Mouse (Mus musculus) megakaryocyte, adult 5-6 weeks (primary cell): ENCODE measurements around the gene Gm2663. TPM values are rescaled to one million over a fixed set of nuclear protein-coding genes. Genes with fewer than 3 reads are reported as not detected.
A peak's percentile ranks its signal among the peaks of the same experiment; 100 is the strongest.
"Not testable (repeated sequence)": the region's sequence is repeated elsewhere in the genome, so short reads cannot be mapped to it uniquely, and the experiment has no call there.

Source experiments
- ATAC-seq: 2 replicates; pipeline ENCODE4 v1.8.0; 2016; ENCODE audit warnings: mild to moderate bottlenecking, inconsistent platforms; ENCODE audit not compliant: poor library complexity, severe bottlenecking
- total RNA-seq, 2 experiments: library from RNA; stranded (forward) in 1 of 2; stranded (reverse) in 1 of 2; fragments of 153-499, 151-499 nt in 1 of 2; fragments of 221-1000, 200-1000 nt in 1 of 2; gene quantifications; 2 replicates each; pipeline versions ENCODE4 v1.2.3 to v1.2.4; 2015 to 2017

Gm2663 gene
- total RNA-seq (2015) (not detected in 2 replicates), total RNA-seq (2017) (not detected in 2 replicates)

GRCm38 (mm10) chr6:40999379-40999778 lies at the start of gene Gm2663:
Gene Gm2663 (minus strand): TSS chr6:40999479.
- ATAC-seq: not testable (repeated sequence)

GRCm38 (mm10) chr6:41048602-41049001 lies 49.3 kb upstream of the Gm2663 start:
- no peak for ATAC-seq

GRCm38 (mm10) chr6:41047961-41048360 lies 48.7 kb upstream of the Gm2663 start:
- no peak for ATAC-seq

- peak; percentile 62 for ATAC-seq
Observed at GRCm38 (mm10) chr6:41047202-41047601, 47.9 kb upstream of the Gm2663 start.

GRCm38 (mm10) chr6:41046553-41046952 lies 47.3 kb upstream of the Gm2663 start:
- peak; percentile 85 for ATAC-seq

GRCm38 (mm10) chr6:41044753-41045152 lies 45.5 kb upstream of the Gm2663 start:
- ATAC-seq: peak; percentile 46

- ATAC-seq: no peak
Observed at GRCm38 (mm10) chr6:41044314-41044713, 45.0 kb upstream of the Gm2663 start.

GRCm38 (mm10) chr6:41035409-41035808 lies 36.1 kb upstream of the Gm2663 start, which contains the start of gene 2210010C04Rik:
Gene 2210010C04Rik (minus strand): TSS chr6:41035509.
- ATAC-seq: no peak

- ATAC-seq: no peak
Observed at GRCm38 (mm10) chr6:41032802-41033201, 33.5 kb upstream of the Gm2663 start.

GRCm38 (mm10) chr6:41032231-41032630 lies 33.0 kb upstream of the Gm2663 start:
- ATAC-seq: no peak

- no peak for ATAC-seq
Observed at GRCm38 (mm10) chr6:41030821-41031220, 31.5 kb upstream of the Gm2663 start.

- ATAC-seq: peak; percentile 68
Observed at GRCm38 (mm10) chr6:41027053-41027452, 27.8 kb upstream of the Gm2663 start.

GRCm38 (mm10) chr6:41025873-41026650 lies 26.8 kb upstream of the Gm2663 start:
- ATAC-seq: 0 out of 2 replicates have a peak, but pooled peaks have one; percentile 18

GRCm38 (mm10) chr6:41019140-41019539 lies 19.9 kb upstream of the Gm2663 start:
- peak; percentile 41 for ATAC-seq

GRCm38 (mm10) chr6:41018629-41019028 lies 19.4 kb upstream of the Gm2663 start:
- peak; percentile 86 for ATAC-seq

- ATAC-seq: no peak
Observed at GRCm38 (mm10) chr6:41015065-41015464, 15.8 kb upstream of the Gm2663 start.

GRCm38 (mm10) chr6:40964454-40964853 lies 34.8 kb downstream of the Gm2663 start, which contains the start of gene 1810009J06Rik:
Gene 1810009J06Rik (plus strand): TSS chr6:40964754.
- not testable (repeated sequence) for ATAC-seq

GRCm38 (mm10) chr6:40953716-40954115 lies 45.6 kb downstream of the Gm2663 start:
- no peak for ATAC-seq

- ATAC-seq: no peak
Observed at GRCm38 (mm10) chr6:40951770-40952169, 47.5 kb downstream of the Gm2663 start, which contains the start of gene Gm4744. Gene Gm4744 (minus strand): TSS chr6:40951870.
